Mouse (Mus musculus): ENCODE data around the gene Pex1. TPM values are rescaled to one million over a fixed set of nuclear protein-coding genes. Genes with fewer than 3 reads are reported as not detected.

The Pex1 gene
- polyA plus RNA-seq (2014; fragmentation: Nextera tagmentation; extraction: Ambion mirVana) = 14.0 and 16.6 TPM in 2 replicates

DNA sequence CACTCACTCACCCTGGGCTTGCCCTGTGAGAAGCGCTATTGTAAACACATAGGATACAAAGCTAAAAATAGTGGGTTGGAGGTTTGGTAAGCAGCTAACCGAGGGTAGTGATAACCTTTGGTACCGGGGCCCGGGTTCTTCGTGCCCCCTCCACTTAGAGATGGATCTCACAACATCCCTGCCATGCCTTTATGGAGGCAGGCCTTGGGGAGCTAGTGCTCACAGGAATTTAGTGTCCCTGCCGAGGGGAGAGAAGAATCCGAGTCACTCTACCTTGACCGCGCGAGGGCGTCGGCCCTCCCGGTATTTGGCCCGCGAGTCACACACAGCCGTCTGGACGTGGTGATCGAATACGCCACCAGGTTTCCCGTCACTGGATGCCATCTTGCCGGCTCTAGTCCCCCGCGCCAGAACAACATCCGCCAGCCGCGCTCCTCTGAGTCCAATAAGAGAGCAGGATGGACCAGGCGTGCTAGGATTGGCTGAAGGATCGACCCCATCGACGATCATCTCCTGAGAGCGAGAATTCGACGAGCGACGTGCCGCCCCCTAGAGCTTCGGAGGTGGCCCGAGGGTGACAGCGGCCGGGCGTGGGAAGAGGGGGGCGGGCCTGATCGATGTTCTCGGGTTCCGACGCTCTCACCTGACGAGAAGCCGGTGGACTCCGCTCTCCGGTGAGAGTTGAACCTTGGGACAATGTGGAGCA lies at the start of gene Pex1:
Gene Pex1, plus strand, starts transcription at position 374 of the 706 bp plus-strand sequence.
- H3K9me3 ChIP-seq (ENCODE audit: control insufficient read depth, low read length) = no peaks in the 10 kb centered on the region
- H3K27me3 ChIP-seq (ENCODE audit: control insufficient read depth, insufficient read depth, low read length) = no peaks in the 10 kb centered on the region
- peak within 1 kb of the TSS; percentile 78 for H3K4me3 ChIP-seq (ENCODE audit: low read depth, low read length)
- under 1% methylated on average over 50 of the region's 50 CpGs for WGBS
- DNase-seq (ENCODE audit: low spot score) (peak; percentile 96), ATAC-seq (replicated peaks; ENCODE audit: low FRiP score) (peak; percentile 98)
- peak within 1 kb of the TSS; percentile 79 for H3K4me2 ChIP-seq (ENCODE audit: low read depth, low read length, severe bottlenecking)
- H3K36me3 ChIP-seq (ENCODE audit: control insufficient read depth, insufficient read depth, low read length) = no peaks in the 10 kb centered on the region
- H3K4me1 ChIP-seq (replicated peaks; ENCODE audit: control insufficient read depth, insufficient read depth, low read length) = no peaks in the 10 kb centered on the region; the same call in 1 of the 2 replicates
- H3K27ac ChIP-seq (ENCODE audit: low read depth, low read length) = no peak within 1 kb of the TSS
- H3K9ac ChIP-seq (ENCODE audit: low read length) = peak within 1 kb of the TSS; percentile 68

DNA sequence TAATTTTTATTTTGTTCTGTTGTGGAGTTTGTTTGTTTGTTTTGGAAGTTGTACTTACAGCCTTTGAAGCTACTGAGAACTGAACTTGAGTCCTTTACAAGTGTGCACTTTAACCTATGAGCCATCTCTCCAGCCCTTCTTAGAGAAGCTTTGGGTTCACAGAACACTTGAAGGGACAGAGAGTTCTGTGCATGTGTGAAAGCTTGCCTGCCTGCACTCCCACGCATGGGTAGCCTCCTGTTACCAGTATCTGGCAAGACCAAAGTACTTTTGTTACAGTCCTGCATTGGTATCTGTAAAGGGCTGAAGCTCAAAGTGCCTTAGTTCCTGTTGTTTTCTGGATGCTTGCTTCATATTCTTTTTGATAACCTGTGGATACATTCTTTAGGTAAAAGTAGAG lies 49.6 kb upstream of the Pex1 start:
- no peak overlapping the region for H3K4me3 ChIP-seq (ENCODE audit: low read depth, low read length)
- no peak overlapping the region for H3K4me2 ChIP-seq (ENCODE audit: low read depth, low read length, severe bottlenecking)
- no peak overlapping the region for H3K9ac ChIP-seq (ENCODE audit: low read length)
- no peaks in the 10 kb centered on the region for H3K27me3 ChIP-seq (ENCODE audit: control insufficient read depth, insufficient read depth, low read length)
- no peaks in the 10 kb centered on the region for H3K36me3 ChIP-seq (ENCODE audit: control insufficient read depth, insufficient read depth, low read length)
- WGBS = 87% methylated on average over 1 of the region's 1 CpGs
- H3K27ac ChIP-seq (ENCODE audit: low read depth, low read length) = no peak overlapping the region
- DNase-seq (ENCODE audit: low spot score) (no peak), ATAC-seq (replicated peaks; ENCODE audit: low FRiP score) (no peak)
- H3K9me3 ChIP-seq (ENCODE audit: control insufficient read depth, low read length) = no peaks in the 10 kb centered on the region
- H3K4me1 ChIP-seq (replicated peaks; ENCODE audit: control insufficient read depth, insufficient read depth, low read length) = no peaks in the 10 kb centered on the region

DNA sequence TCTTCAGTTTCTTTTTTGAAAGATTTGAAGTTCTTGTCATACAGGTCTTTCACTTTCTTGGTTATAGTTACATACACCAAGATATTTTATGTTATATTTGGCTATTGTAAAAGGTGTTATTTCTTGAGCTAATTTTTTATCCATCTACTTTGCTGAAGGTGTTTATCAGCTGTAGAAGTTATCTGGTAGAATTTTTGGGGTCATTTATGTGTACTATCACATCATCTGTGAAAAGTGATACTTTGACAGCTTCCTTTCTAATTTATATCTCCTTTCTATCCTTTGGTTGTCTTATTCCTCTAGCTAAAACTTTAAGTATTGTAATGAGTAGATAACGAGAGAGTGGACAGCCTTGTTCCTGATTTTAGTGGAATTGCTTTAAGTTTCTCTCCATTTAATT lies 44.4 kb upstream of the Pex1 start:
- Histone ChIP-seq H3K4me3 (ENCODE audit: low read depth, low read length) (no peak overlapping the region), H3K9me3 (ENCODE audit: control insufficient read depth, low read length) (no peaks in the 10 kb centered on the region), H3K9ac (ENCODE audit: low read length) (no peak overlapping the region), H3K27ac (ENCODE audit: low read depth, low read length) (no peak overlapping the region), H3K4me2 (ENCODE audit: low read depth, low read length, severe bottlenecking) (no peak overlapping the region), H3K27me3 (ENCODE audit: control insufficient read depth, insufficient read depth, low read length) (no peaks in the 10 kb centered on the region), H3K4me1 (replicated peaks; ENCODE audit: control insufficient read depth, insufficient read depth, low read length) (no peaks in the 10 kb centered on the region), H3K36me3 (ENCODE audit: control insufficient read depth, insufficient read depth, low read length) (peaks cover 2% of the 10 kb centered on the region; the same call in 1 of the 2 replicates)
- DNase-seq (ENCODE audit: low spot score) = no peak
- WGBS = 92% methylated on average over 1 of the region's 1 CpGs
- ATAC-seq (replicated peaks; ENCODE audit: low FRiP score) = no peak

DNA sequence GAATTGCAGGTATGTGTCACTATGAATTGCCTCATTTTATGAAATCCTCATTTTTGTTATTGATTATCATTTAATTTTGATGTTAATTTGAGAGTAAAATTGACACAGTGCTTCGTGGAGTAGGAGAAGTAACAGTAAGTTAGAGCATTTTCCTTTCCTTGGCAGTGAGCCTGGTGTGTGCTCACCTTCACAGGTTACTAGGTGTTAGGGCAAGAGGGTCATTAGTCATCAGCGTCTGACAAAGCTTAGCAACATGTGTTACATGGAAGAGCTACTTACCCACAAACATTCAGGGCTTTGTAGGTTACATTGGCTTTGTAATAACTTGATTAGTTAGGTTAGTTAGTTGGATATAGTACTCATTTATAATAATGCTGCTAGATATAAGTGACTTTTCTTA lies 41.7 kb upstream of the Pex1 start:
- Histone ChIP-seq H3K9me3 (ENCODE audit: control insufficient read depth, low read length) (no peaks in the 10 kb centered on the region), H3K27me3 (ENCODE audit: control insufficient read depth, insufficient read depth, low read length) (no peaks in the 10 kb centered on the region), H3K4me1 (replicated peaks; ENCODE audit: control insufficient read depth, insufficient read depth, low read length) (no peaks in the 10 kb centered on the region), H3K36me3 (ENCODE audit: control insufficient read depth, insufficient read depth, low read length) (peaks cover 2% of the 10 kb centered on the region), H3K27ac (ENCODE audit: low read depth, low read length) (no peak overlapping the region), H3K4me3 (ENCODE audit: low read depth, low read length) (no peak overlapping the region), H3K9ac (ENCODE audit: low read length) (no peak overlapping the region), H3K4me2 (ENCODE audit: low read depth, low read length, severe bottlenecking) (no peak overlapping the region)
- WGBS = 94% methylated on average over 2 of the region's 2 CpGs
- no peak for DNase-seq (ENCODE audit: low spot score)
- ATAC-seq (replicated peaks; ENCODE audit: low FRiP score) = no peak

DNA sequence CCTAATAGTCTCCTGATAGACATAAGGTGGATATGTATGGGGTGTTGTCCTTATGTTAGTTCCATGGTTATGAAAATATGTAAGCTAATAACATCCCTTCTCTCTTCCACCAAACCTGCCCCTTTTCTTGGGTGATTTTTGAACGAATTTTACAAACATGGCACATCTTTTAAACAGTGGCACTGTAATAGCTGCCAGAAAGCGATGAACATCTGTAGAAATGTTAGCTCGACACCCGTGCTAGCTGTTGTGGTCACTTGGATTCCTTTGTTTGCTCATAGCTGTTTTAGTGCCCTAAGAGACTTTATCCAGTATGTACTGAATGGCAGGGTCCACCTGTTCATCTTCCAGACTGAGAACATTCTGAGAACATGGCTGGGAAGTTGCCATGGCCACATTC lies 24.6 kb upstream of the Pex1 start, which contains the start of gene 1700109H08Rik:
Gene 1700109H08Rik, plus strand, starts transcription at position 301 of the 400 bp plus-strand sequence.
- 92% methylated on average over 4 of the region's 4 CpGs for WGBS
- no peak for ATAC-seq (replicated peaks; ENCODE audit: low FRiP score)

DNA sequence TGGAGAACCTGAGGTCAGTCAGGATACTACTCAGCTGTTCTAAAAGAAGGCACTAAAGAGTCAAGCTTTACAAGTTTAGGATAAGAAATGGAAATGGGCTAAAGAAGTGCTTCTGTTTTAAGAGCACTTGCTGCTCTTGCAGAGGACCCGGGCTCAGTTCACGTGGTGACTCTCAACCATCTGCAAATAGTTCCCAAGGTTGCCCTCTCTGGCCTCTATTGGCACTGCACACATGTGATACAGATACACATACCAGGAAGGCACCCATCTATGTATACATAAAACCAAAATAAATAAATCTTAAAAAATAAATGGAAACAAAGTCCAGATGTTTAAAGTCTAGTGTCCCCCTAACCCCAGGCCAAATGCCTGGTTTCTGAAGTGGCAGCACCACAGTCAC lies 21.0 kb upstream of the Pex1 start:
- WGBS = 90% methylated on average over 2 of the region's 2 CpGs
- H3K36me3 ChIP-seq (ENCODE audit: control insufficient read depth, insufficient read depth, low read length) = peaks cover 36% of the 10 kb centered on the region
- H3K27me3 ChIP-seq (ENCODE audit: control insufficient read depth, insufficient read depth, low read length) = no peaks in the 10 kb centered on the region
- no peak overlapping the region for H3K9ac ChIP-seq (ENCODE audit: low read length)
- ATAC-seq (replicated peaks; ENCODE audit: low FRiP score) (no peak), DNase-seq (ENCODE audit: low spot score) (no peak)
- no peak overlapping the region for H3K27ac ChIP-seq (ENCODE audit: low read depth, low read length)
- peaks cover 4% of the 10 kb centered on the region; the same call in 1 of the 2 replicates for H3K9me3 ChIP-seq (ENCODE audit: control insufficient read depth, low read length)
- H3K4me2 ChIP-seq (ENCODE audit: low read depth, low read length, severe bottlenecking) = no peak overlapping the region
- H3K4me1 ChIP-seq (replicated peaks; ENCODE audit: control insufficient read depth, insufficient read depth, low read length) = no peaks in the 10 kb centered on the region
- H3K4me3 ChIP-seq (ENCODE audit: low read depth, low read length) = no peak overlapping the region

More for the DNA sequence above, 24.6 kb upstream of the Pex1 start, which contains the start of gene 1700109H08Rik:
- no peak within 1 kb of the TSS for H3K27ac ChIP-seq (ENCODE audit: low read depth, low read length)
- H3K9ac ChIP-seq (ENCODE audit: low read length) = no peak within 1 kb of the TSS
- no peak within 1 kb of the TSS for H3K4me2 ChIP-seq (ENCODE audit: low read depth, low read length, severe bottlenecking)
- H3K4me3 ChIP-seq (ENCODE audit: low read depth, low read length) = no peak within 1 kb of the TSS
- peaks cover 4% of the 10 kb centered on the region; the same call in 1 of the 2 replicates for H3K9me3 ChIP-seq (ENCODE audit: control insufficient read depth, low read length)
- peaks cover 27% of the 10 kb centered on the region for H3K36me3 ChIP-seq (ENCODE audit: control insufficient read depth, insufficient read depth, low read length)
- H3K4me1 ChIP-seq (replicated peaks; ENCODE audit: control insufficient read depth, insufficient read depth, low read length) = no peaks in the 10 kb centered on the region
- no peak for DNase-seq (ENCODE audit: low spot score)
- no peaks in the 10 kb centered on the region for H3K27me3 ChIP-seq (ENCODE audit: control insufficient read depth, insufficient read depth, low read length)

DNA sequence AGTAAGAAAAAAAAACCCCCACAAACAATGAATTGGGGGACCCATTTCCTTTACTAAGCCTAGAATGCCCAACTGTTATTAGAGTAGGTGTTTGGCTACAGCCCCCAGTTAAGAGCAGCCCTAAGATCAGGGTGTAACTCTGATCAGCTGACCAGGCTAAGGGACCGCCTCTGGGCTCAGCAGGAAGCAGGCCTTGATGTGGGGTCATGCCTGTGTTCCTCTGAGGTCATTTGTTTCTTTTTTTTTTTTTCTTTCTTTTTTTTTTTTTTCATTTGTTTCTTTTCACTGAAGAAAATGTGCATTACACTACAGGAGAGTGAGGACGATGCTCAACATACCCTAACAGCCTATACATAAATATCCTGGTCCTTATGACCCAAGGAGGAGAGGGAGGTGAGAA lies 17.9 kb upstream of the Pex1 start:
- Histone ChIP-seq H3K36me3 (ENCODE audit: control insufficient read depth, insufficient read depth, low read length) (peaks cover 34% of the 10 kb centered on the region), H3K27me3 (ENCODE audit: control insufficient read depth, insufficient read depth, low read length) (no peaks in the 10 kb centered on the region), H3K9ac (ENCODE audit: low read length) (no peak overlapping the region), H3K4me3 (ENCODE audit: low read depth, low read length) (no peak overlapping the region), H3K4me1 (replicated peaks; ENCODE audit: control insufficient read depth, insufficient read depth, low read length) (no peaks in the 10 kb centered on the region), H3K27ac (ENCODE audit: low read depth, low read length) (no peak overlapping the region), H3K9me3 (ENCODE audit: control insufficient read depth, low read length) (peaks cover 4% of the 10 kb centered on the region; the same call in 1 of the 2 replicates), H3K4me2 (ENCODE audit: low read depth, low read length, severe bottlenecking) (no peak overlapping the region)
- DNase-seq (ENCODE audit: low spot score) = no peak
- no peak for ATAC-seq (replicated peaks; ENCODE audit: low FRiP score)
- 87% methylated on average over 2 of the region's 2 CpGs for WGBS

DNA sequence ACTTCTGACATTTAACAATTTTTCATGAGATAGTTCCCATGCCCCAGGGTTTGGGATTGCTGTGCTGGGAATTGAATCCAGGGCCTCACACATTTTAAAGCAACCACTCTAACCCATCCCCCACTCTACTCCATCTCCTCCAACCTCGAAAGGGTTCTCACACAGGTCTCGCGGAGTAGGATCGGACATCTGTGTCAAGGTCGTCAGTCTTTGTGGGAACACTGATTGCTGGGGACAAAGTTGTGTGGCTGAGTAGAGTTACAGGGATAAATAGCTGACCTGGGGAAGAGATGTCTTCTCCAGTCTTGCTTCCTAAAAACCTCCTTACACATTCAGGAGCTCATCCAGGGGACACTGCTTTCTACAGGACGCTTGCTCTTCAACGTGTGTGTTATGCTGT lies 16.8 kb upstream of the Pex1 start:
- H3K9ac ChIP-seq (ENCODE audit: low read length) = no peak overlapping the region
- H3K4me2 ChIP-seq (ENCODE audit: low read depth, low read length, severe bottlenecking) = no peak overlapping the region
- peaks cover 30% of the 10 kb centered on the region for H3K36me3 ChIP-seq (ENCODE audit: control insufficient read depth, insufficient read depth, low read length)
- no peak overlapping the region for H3K27ac ChIP-seq (ENCODE audit: low read depth, low read length)
- ATAC-seq (replicated peaks; ENCODE audit: low FRiP score) (no peak), DNase-seq (ENCODE audit: low spot score) (no peak)
- H3K27me3 ChIP-seq (ENCODE audit: control insufficient read depth, insufficient read depth, low read length) = no peaks in the 10 kb centered on the region
- no peaks in the 10 kb centered on the region for H3K4me1 ChIP-seq (replicated peaks; ENCODE audit: control insufficient read depth, insufficient read depth, low read length)
- H3K4me3 ChIP-seq (ENCODE audit: low read depth, low read length) = no peak overlapping the region
- peaks cover 4% of the 10 kb centered on the region; the same call in 1 of the 2 replicates for H3K9me3 ChIP-seq (ENCODE audit: control insufficient read depth, low read length)
- 92% methylated on average over 7 of the region's 7 CpGs for WGBS

DNA sequence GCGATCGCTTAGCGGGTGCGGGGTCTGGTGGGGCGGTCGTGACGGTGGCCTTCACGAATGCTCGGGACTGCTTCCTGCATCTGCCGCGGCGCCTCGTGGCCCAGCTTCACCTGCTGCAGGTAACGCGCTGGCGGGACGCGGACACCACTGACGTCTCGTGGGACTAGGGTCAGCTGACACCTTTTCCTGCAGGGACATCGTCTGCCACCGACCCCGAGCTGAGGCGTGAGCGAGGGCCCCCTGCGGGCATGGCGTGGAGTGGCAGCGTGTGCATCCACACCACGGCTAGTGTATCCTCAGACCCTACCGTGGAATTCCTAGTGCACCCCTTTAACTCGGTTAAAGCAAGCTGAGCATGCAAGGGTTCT lies 517 bp downstream of the Pex1 start, which contains the start of gene Rbm48:
Gene Rbm48, minus strand, starts transcription at position 187 of the 368 bp plus-strand sequence.
- peak within 1 kb of the TSS; percentile 68 for H3K9ac ChIP-seq (ENCODE audit: low read length)
- H3K27me3 ChIP-seq (ENCODE audit: control insufficient read depth, insufficient read depth, low read length) = no peaks in the 10 kb centered on the region
- H3K4me2 ChIP-seq (ENCODE audit: low read depth, low read length, severe bottlenecking) = peak within 1 kb of the TSS; percentile 79
- peak within 1 kb of the TSS; percentile 78 for H3K4me3 ChIP-seq (ENCODE audit: low read depth, low read length)
- no peaks in the 10 kb centered on the region for H3K9me3 ChIP-seq (ENCODE audit: control insufficient read depth, low read length)
- H3K4me1 ChIP-seq (replicated peaks; ENCODE audit: control insufficient read depth, insufficient read depth, low read length) = no peaks in the 10 kb centered on the region; the same call in 1 of the 2 replicates
- DNase-seq (ENCODE audit: low spot score) = peak; percentile 87
- under 1% methylated on average over 31 of the region's 31 CpGs for WGBS
- peak; percentile 87 for ATAC-seq (replicated peaks; ENCODE audit: low FRiP score)
- H3K27ac ChIP-seq (ENCODE audit: low read depth, low read length) = no peak within 1 kb of the TSS
- no peaks in the 10 kb centered on the region for H3K36me3 ChIP-seq (ENCODE audit: control insufficient read depth, insufficient read depth, low read length)

All from forebrain, embryonic 11.5 days (tissue).